Mouse (Mus musculus) cerebellum, adult 9-11 months (tissue): ENCODE data around the gene Gm5129.
"Not testable (repeated sequence)": the region's sequence is repeated elsewhere in the genome, so short reads cannot be mapped to it uniquely, and the experiment has no call there.

Source experiments
- DNase-seq: peaks from one replicate; pipeline ENCODE4 v3.0.0; 2022

Gm5129 gene

GRCm38 (mm10) chr5:29735557-29736061 is at the start of gene Gm5129, which contains the start of gene Dnajb6:
TSS of gene Gm5129 (minus strand) at chr5:29735936.
TSS of gene Dnajb6 (plus strand) at chr5:29735688.
- DNase-seq: peak; percentile 96

GRCm38 (mm10) chr5:29784906-29785305 is 49.2 kb upstream of the Gm5129 start:
- not testable (repeated sequence) for DNase-seq

- DNase-seq: no peak
These were observed 46.5 kb upstream of the Gm5129 start for GRCm38 (mm10) chr5:29782261-29782660.

- DNase-seq: not testable (repeated sequence)
These were observed 44.0 kb upstream of the Gm5129 start for GRCm38 (mm10) chr5:29779733-29780132.

GRCm38 (mm10) chr5:29778029-29778428 is 42.3 kb upstream of the Gm5129 start:
- DNase-seq: no peak

- peak; percentile 50 for DNase-seq
These were observed 39.7 kb upstream of the Gm5129 start for GRCm38 (mm10) chr5:29775437-29775836.

GRCm38 (mm10) chr5:29773460-29774150 is 37.9 kb upstream of the Gm5129 start:
- DNase-seq: peak; percentile 53

- DNase-seq: peak; percentile 87
These were observed 37.1 kb upstream of the Gm5129 start for GRCm38 (mm10) chr5:29772651-29773330.

GRCm38 (mm10) chr5:29772038-29772437 is 36.3 kb upstream of the Gm5129 start:
- DNase-seq: no peak

- DNase-seq: no peak
These were observed 35.2 kb upstream of the Gm5129 start for GRCm38 (mm10) chr5:29770935-29771334.

- DNase-seq: no peak
These were observed 23.6 kb upstream of the Gm5129 start for GRCm38 (mm10) chr5:29759318-29759717.

- DNase-seq: no peak
These were observed 17.2 kb upstream of the Gm5129 start for GRCm38 (mm10) chr5:29752894-29753293.

GRCm38 (mm10) chr5:29751306-29751705 is 15.6 kb upstream of the Gm5129 start:
- peak; percentile 47 for DNase-seq

GRCm38 (mm10) chr5:29747661-29748060 is 11.9 kb upstream of the Gm5129 start:
- DNase-seq: no peak

GRCm38 (mm10) chr5:29741093-29741492 is 5.4 kb upstream of the Gm5129 start:
- DNase-seq: no peak

- DNase-seq: no peak
These were observed 4.9 kb upstream of the Gm5129 start for GRCm38 (mm10) chr5:29740651-29741050.

- DNase-seq: no peak
These were observed 2.3 kb upstream of the Gm5129 start for GRCm38 (mm10) chr5:29738076-29738475.

- no peak for DNase-seq
These were observed 1.7 kb upstream of the Gm5129 start for GRCm38 (mm10) chr5:29737471-29737870.

GRCm38 (mm10) chr5:29736942-29737341 is 1.2 kb upstream of the Gm5129 start:
- no peak for DNase-seq

- DNase-seq: no peak
These were observed 551 bp upstream of the Gm5129 start for GRCm38 (mm10) chr5:29736073-29736900.

- DNase-seq: no peak
These were observed 765 bp downstream of the Gm5129 start for GRCm38 (mm10) chr5:29734831-29735510.

- not testable (repeated sequence) for DNase-seq
These were observed 9.7 kb downstream of the Gm5129 start for GRCm38 (mm10) chr5:29726070-29726469.

- DNase-seq: no peak
These were observed 10.4 kb downstream of the Gm5129 start for GRCm38 (mm10) chr5:29725369-29725768.
